Mouse (Mus musculus) mouse trophoblast stem cell (cell line): ENCODE measurements around the gene Igfbp3.

Source experiments
- in situ Hi-C, 2 experiments: fragments of 300-500 bp; cut with MseI, MboI; formaldehyde crosslinking; loops; 2 replicates in 1 of 2; 3 replicates in 1 of 2; pipeline ENCODE4 v1.15.1; 2025

Gene Igfbp3

DNA sequence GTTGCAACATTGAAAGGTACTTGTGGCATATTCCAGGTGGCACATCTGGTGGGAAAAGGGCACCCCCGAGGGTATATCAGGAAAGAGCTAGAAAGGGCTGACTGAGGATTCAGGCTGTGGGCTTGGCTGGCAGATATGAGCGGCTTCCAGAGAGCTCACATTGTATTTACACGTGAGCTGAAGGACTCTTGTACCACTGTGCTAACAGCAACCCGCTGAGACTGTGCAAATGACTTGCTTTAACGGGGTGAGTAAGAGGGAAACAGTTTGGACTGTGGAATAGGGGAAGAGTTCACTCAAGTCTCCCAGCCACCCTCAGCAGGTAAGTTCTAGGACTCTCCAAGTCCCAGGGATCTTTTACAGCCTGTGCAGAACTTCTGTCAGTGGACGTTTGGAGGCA is 40.1 kb downstream of the Igfbp3 start:
- in situ Hi-C loops, result no loop called here

DNA sequence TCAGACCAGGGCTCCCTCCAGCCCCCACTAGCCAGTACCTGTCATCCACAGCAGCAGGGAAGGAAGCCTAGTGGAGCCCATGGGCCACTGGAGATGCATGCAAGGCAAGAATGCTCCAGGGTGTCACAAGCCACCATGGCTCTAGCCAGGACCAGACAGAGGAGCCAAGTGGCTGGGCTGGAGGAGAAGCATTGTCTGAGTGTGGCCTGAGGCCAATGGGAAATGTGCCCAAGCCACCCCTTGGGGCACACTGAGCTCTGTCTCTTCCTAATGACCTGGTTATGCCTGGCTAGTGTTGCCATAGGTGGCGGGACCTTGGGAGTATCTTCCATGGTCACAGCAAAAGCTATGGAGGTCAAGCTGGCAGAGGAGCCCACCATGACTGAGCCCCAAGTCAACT is 44.1 kb downstream of the Igfbp3 start:
- in situ Hi-C loops, result no loop called here

DNA sequence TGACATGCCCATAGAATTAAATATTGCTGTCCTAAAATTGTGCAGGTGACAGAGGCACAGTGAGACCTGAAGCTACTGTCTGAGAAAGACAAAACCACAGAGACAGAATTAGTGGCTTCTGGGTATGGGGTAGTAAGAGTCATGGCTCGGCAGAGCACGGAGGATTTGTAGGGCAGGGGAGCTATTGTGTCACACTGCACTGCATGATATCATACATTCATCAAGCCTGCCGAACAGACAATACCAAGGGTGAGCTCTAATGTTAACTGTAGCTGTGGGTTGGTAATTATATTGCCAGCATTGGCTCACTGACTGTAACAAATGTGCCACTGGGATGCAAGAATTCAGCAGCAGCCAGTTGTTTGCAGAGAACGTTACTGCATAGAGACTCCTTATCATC is 49.3 kb downstream of the Igfbp3 start:
- in situ Hi-C loops, result no loop called here

DNA sequence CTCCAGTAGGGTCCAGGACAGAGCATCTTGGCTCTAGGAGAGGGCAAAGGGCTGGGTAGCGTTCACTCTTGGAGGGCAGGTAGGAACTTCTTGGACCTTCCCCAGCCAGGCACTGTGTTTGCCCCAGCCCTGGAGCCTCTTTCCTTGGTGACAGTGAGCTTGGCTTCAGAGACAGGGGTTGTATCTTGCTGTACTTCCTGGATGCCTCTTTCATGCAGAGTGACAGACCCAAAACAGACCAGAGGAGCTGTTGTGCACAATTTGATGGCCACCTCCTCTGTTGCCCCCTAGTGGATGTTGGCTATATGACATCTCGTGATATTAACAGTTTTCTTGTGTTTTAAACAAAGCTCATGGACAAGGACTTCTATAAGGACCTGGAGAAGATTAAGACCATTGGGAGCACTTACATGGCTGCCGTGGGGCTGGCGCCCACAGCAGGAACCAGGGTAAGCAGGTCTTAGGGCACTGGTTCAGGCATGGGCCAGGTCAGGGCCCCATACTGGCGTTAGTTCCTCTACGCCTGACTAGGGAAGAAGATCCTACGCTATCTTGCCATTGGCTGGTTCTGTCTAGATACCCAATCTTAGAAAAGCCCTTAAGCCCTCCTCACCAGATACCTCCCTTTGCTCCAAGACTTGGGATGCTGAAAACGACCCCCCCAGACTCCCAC is 52.1 kb downstream of the Igfbp3 start:
- in situ Hi-C loops, result no loop called here

DNA sequence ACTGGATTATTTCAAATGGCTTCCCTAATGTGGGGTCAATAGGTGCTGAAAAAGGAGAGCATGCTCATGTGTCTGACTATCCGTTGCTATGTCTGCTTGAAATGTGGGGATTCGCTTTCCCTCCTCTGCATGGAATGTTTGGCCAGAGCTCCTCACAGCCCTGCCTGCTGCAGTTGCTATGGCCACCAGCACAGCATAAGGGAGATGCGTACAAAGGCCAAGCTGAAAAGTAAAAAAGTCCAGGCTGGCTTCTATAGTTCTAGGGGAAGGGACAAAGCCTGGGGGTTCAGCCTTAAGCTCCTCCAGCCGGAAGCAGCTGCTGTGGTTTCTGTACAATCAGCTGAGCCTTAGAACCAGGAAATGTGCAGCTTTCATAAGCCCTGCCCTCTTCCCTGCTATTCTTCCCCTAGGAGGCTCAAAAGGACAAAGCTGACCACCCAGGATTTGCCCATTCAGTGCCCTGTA is 53.1 kb downstream of the Igfbp3 start:
- in situ Hi-C loops, result no loop called here

DNA sequence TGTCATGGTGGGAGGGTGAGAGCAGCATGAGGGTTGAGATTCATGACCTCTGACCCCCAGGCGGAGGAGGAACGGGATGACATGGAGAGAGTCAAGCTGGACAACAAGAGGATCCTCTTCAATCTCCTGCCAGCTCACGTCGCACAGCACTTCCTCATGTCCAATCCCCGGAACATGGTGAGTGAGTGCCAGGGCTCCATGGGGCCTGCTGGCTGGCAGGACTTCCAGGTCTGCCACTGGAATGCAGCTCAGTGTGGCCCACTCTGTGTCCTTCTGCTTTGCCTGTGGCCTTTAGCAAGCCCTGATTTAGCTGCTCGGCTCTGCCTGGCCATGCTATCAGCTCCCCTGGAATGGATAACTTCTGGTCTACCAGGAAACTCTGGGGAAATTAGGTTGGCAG is 53.6 kb downstream of the Igfbp3 start:
- in situ Hi-C loops, result no loop called here

DNA sequence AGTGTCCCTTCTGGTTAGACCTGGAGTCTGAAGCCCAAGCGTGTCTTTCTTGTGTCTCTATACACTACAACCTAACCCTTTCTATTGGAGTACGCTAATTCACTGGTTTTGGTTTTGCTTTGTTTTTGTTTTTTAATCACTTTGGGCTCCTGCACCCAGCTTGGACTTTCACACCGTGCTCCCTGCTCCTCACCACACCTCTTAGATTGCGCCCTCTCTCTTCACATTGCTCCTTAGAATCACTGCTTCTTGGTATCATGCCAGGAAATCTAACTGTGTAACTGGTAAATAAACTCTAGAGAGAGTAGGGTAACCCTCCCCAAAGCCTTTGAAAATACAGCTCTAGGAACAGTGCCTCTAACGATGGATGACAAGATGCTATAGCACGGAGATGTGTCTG is 55.5 kb downstream of the Igfbp3 start:
- in situ Hi-C loops, result no loop called here

DNA sequence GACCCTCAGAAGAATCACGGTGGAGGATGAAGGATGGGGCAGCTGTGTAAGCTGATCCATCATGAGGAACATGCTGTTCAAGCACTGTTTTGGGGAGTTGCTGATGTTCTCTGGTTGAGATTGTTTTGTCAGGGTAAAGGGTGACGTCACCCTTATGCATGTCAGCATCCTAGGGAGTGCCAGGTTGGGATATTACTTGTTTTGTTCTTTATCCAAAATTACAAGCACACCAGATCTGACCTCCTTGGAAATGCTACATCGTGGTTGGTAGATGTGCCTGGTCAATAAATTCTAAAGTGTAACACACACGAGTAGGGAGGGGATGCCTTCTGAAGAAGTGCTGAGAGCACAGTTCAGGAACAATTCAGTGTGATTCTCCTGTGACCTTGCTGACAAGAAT is 57.3 kb downstream of the Igfbp3 start:
- in situ Hi-C loops, result no loop called here
